Mouse (Mus musculus): ENCODE data around the gene Ifrd2.

Gene Ifrd2

DNA sequence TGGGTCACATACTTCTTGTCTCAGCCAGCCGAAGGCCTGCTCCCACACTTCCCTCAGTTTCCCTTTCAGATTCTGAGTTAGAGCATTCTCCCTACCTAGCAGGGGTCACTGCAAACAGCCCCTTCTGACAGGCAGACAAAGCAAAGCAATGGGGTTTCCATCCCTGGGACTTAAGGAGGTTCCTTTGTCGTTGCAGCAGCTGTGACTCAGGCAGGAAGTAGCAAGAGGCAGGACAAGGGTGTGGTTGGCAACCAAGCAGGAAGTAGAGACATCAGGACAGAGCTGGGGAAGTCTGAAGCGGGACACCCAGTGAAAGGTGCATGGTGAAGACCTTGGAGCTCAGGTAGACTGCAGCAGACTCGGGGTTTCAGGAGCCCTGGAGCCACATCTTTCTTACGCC lies 37.1 kb downstream of the Ifrd2 start:
- WGBS: 58% methylated on average over 5 of the region's 5 CpGs

DNA sequence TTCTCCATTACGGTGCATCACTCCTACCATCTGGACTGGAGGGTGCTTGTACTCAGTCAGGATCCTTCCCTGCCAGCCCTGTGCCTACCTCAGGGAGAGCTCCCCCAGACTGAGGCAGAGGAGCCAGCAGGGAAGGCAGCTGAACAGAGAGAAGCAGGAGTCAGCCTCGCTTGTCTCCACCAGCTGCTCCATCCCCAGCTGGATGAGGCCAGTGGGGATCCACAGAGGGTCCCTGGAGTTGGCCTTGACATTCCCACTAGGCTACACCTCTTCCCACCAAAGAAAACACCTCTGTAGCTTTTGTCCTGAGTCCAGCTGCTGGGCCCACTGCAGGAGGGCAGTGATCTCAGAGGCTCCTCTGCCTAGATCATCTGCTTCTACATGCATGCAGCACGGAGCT lies 37.5 kb downstream of the Ifrd2 start:
- 49% methylated on average over 3 of the region's 3 CpGs for WGBS

GRCm38 (mm10) chr9:107625351-107626128 lies 38.1 kb downstream of the Ifrd2 start:
- 81% methylated on average over 12 of the region's 12 CpGs for WGBS

DNA sequence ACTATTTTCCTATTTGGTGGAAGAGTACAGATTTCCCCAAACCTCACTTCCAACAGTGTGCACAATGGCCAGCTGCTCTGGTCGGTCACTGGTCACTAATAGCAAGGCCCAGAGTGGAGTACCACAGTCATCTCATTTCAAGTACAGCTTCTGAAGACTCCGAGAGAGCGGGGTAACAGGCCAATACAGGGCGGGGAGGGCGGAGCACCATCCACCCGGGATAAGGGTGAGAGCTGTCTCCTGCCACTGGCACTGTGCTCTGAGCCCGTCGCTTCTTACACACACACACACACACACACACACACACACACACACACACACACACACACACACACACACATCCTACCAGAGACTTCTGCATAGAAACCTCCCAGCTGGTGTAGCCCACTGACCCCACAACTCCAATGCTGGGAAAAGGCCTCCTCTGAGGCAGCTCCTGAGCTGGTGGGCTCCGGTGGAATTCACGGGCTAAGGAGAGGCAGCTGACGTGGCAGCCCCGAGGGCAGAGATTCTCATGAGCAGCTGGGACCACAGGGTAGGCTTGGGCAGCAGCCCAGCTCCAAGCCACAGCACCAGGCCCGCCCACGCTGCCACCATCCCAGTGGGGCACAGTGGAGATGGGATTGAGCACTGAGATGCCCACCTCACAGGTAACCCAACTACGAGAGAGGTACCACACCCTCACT lies 38.9 kb downstream of the Ifrd2 start:
- 33% methylated on average over 15 of the region's 15 CpGs for WGBS

DNA sequence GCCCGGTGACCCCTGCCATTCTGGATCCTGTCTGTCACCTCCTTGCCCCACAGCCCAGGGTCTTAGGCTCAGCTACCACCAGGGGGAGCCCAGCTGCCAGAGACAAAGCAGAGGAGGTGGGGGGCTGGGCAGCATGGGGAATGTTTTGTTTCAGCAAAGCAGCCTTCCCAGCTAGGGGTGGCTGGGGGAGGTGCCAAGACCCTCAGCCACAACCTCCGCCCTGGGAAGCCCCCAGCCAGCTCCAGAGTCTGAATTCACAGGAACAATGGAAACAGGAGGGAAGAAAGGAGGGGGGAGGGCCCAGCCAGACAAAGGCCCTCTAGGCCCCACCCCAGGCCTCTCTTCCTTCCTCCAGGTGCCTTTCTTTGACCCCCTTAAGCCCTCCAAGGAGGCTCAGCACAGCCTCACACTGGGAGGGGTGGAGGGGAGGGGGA lies 39.4 kb downstream of the Ifrd2 start:
- 0% methylated on average over 2 of the region's 2 CpGs for WGBS

GRCm38 (mm10) chr9:107627387-107628255 lies 40.2 kb downstream of the Ifrd2 start:
- WGBS: 34% methylated on average over 20 of the region's 20 CpGs

GRCm38 (mm10) chr9:107628721-107629410 lies 41.4 kb downstream of the Ifrd2 start:
- 53% methylated on average over 14 of the region's 15 CpGs for WGBS

DNA sequence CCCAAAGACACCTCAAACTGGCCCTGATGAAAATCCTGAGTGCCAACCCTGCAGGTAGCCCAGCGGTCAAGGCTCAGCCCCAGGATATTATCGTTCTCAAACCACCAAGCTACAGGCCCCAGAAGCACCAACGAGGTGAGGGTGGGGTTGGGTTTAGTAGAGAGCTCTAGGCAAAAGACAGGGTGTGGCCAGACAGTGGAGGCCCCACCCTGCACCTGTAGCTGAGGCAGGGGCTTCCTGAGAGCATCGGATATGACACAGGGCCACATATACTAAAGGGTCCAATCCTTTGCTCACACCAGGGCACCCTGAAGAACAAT lies 41.9 kb downstream of the Ifrd2 start:
- WGBS: 42% methylated on average over 4 of the region's 4 CpGs

DNA sequence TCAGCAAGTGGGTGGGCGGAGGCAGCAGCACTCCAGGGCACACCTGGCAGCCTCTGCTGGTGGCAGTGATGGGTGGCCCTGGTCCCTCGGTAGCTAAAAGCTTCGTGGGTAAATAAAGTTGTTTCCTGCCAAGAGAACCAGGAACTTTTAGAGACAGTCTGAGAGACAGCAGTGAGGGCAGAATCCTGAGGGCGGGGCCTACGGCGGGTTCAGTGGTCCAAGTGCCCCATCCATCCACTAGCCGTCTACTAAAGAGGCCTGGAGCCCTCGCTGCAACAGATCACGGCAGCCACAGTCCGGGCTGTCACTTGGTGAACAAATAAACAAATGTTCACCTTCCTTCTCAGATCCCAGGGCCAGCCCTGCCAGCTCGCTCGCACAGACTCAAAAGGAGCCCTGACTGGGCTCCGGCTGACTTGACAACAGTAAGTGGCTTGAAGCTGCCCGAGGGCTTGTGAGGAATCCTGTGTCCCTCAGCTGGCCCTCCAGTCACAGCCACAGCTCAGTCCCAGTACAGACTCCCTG lies 42.5 kb downstream of the Ifrd2 start:
- WGBS: 31% methylated on average over 14 of the region's 14 CpGs

DNA sequence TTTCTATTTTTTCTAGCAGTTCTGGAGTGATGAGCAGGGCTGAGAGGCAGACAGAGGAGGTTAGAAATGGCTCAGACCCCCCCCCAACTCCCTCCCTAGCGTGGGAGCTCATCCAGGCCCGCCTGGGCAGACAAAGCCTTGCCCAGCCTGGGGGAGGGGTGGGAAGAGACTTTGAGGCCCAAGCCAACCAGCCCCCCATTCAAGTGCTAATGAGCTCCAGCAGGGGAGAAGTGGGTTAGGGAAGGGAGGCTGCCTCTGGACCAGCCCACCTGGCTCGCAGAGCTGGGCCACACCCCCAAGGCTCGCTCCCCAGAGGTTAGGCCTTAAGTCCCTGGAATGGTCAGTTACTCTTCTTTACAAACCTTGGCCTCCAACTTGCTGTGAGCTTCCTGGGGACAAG lies 43.1 kb downstream of the Ifrd2 start:
- 18% methylated on average over 4 of the region's 4 CpGs for WGBS

DNA sequence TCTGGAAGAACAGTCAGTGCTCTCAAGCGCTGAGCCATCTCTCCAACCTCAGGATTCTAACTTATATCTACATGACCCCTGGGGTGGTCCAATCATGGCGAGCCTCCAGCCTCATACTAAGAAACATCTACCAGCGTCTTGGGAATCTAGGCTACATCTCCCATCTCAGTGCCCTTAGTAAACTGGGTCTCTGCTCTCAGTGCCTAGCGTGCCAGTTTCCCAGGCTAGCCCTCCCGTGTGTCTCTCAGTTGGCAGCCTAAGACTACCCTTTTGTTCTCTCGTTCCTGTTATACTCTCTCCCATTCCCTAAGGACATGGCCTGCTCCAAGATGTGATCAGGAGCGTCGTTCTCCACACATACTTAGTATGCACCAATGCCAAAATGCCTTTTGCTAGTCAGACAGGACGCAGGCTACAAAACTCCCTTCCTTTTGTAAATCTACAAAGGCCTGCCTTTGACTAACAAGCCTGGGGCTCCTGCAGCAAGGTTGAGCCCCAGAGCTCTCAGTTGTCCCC lies 43.9 kb downstream of the Ifrd2 start:
- WGBS: 58% methylated on average over 9 of the region's 9 CpGs

- 65% methylated on average over 8 of the region's 8 CpGs for WGBS
These were observed 44.4 kb downstream of the Ifrd2 start for GRCm38 (mm10) chr9:107631861-107632260.

DNA sequence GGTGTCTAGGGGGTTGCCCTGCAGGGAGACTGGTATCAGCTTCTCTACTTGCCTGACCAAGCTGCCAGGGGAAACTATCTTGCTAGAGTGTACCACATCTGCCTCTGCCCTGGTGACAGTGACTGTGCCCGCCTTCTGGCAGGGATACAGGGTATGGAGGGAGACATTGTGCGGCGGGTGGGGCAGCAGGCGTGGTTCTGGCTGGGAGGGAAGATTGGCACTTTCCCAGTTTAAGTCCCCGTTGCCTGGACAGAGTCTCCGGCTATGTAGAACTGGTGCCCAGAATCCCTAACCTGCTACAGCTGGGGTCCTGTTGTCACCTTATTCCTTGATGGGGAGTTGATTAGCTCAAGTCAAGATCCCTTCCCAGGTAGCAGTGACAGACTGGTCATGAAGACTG lies 45.0 kb downstream of the Ifrd2 start:
- 13% methylated on average over 6 of the region's 6 CpGs for WGBS

GRCm38 (mm10) chr9:107633091-107633660 lies 45.7 kb downstream of the Ifrd2 start:
- under 1% methylated on average over 33 of the region's 33 CpGs for WGBS

GRCm38 (mm10) chr9:107633661-107634405 lies 46.4 kb downstream of the Ifrd2 start:
- 3% methylated on average over 15 of the region's 15 CpGs for WGBS

DNA sequence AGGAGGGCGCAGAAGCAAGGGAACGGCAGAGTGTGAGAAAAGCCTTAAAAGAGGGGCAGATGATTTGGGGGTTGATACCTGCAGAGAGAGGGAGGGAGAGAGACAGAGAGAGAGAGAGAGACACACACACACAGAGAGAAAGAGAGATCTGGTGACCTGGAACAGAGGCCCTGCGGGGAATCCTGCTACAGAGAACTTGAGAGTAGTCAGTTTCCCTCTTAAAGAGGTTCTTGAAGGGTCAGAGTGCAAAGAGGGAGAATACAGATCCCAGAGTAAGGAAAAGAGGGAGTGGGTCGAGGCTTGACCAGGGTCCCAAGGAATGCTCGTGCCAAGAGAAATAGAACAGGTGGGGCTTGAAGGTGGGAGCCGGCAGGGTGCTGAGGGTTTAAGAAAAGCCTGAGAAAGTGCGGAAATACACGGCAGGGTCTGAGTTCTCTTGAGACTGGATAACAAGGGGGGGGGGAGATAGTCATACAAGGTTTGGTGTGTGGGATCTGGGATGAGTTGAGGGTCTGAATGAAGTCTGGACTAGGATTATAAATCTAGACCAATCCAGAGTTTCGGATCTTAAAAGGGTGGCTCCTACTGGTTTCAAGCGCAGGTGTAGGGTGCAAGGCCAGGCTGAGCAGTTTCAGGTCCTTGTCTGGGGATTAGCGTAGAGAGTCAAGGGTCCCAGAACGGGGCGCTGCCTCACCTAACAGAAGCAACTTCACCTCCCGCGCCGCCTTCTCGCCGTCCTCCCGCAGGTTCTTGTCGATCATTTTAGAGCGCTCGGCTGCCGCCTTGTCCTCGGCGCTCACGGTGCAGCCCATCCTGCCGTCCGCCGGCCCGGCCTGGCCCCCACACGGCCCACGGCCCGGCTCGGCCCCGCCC lies 47.2 kb downstream of the Ifrd2 start:
- 2% methylated on average over 35 of the region's 35 CpGs for WGBS

- WGBS: 7% methylated on average over 38 of the region's 38 CpGs
These were observed 48.0 kb downstream of the Ifrd2 start, which contains the start of gene Gnai2 for GRCm38 (mm10) chr9:107635279-107636028. TSS of gene Gnai2 (minus strand) at chr9:107635367.

DNA sequence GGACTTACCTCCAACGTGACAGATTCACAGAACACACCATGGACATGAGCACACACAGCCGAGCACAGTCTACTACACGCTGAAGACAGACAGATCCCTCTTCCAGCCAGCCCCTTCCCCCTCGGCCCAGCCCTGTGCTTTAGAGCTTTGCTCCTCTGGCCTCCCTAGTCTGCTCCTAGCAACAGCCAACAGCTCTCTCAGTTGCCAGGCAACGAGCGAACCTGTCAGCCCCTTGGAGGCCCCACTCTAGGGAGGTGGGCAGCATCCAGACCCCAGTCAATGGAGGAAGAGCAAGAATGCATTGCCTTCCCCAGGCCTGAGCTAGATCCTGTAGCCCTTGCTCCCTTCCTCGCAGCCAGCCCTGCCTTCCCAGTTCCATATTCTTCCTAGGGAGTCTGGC lies 49.6 kb downstream of the Ifrd2 start:
- WGBS: 51% methylated on average over 7 of the region's 7 CpGs

Data from cerebral cortex, adult 2 months (tissue).